Mouse (Mus musculus): ENCODE measurements around the gene Fcmr.
A peak's percentile ranks its signal among the peaks of the same experiment; 100 is the strongest.

Fcmr gene

GRCm38 (mm10) chr1:130857456-130857855 is 8.0 kb upstream of the Fcmr start:
- no peak for DNase-seq (ENCODE audit: low spot score in 2 of 2)

- peak; percentile 3 to 10 for DNase-seq (ENCODE audit: low spot score in 2 of 2)
Observed at GRCm38 (mm10) chr1:130864238-130864637, 1.2 kb upstream of the Fcmr start.

GRCm38 (mm10) chr1:130864741-130865140 is 728 bp upstream of the Fcmr start:
- DNase-seq (ENCODE audit: low spot score in 2 of 2): no peak

DNA sequence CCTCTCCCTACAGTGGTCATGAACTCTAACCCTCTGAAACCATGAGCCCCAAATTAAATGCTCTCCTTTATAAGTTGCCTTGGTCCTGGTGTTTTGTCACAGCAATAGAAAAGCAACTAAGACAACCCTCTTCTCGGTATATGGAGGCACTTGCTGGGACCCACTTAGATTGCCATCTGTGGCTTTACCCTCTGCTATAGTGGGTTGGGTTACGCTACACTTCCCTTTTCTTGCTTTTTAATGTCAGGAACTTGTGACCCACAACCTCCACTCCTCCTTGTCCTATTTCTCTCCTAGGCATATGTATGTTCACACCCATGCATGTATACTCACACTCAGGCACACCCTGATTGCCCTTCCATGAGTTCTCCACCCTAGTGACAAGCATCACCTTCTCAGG is 7.4 kb downstream of the Fcmr start:
- no peak for DNase-seq (ENCODE audit: low spot score in 2 of 2)

- peak; percentile 16 to 36 for DNase-seq (ENCODE audit: low spot score in 2 of 2)
Observed at GRCm38 (mm10) chr1:130875139-130875538, 9.7 kb downstream of the Fcmr start.

- DNase-seq (ENCODE audit: low spot score in 2 of 2): no peak
Observed at GRCm38 (mm10) chr1:130875910-130876309, 10.4 kb downstream of the Fcmr start.

GRCm38 (mm10) chr1:130876931-130877509 is 11.6 kb downstream of the Fcmr start:
- DNase-seq (ENCODE audit: low spot score in 2 of 2): peak in 1 of 2 experiments; percentile 35

DNA sequence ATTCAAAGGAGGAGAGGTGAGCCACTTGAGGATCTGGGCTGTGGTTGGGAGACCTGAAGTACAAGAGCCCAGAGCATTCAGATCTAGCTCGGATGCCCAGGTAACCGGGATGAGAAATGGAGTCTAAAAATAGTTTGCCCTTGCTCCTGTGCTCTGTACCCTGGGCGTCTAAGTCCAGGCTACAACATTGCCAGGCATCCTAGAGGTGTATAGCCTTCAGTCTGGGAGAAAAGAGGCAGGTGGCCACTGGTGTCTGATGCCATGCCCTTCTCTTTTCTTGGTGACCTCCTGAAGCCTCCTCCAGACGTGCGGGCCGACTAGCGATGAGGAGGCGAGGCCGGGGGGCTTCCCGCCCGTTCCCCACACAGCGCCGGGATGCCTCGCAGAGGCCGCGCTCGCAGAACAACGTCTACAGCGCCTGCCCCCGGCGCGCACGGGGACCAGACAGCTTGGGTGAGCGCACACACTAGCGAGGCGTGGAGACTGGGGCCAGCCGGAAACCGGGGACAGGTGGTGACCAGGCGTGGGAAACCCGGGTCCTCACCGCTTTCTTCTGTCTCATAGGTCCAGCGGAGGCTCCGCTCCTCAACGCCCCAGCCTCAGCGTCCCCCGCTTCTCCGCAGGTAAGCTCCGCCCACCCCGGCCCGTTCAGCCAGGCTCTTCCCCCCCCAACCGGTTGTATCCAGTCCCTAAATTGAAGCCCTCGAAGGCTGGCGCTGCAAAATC is 12.6 kb downstream of the Fcmr start:
- no peak for DNase-seq (ENCODE audit: low spot score in 2 of 2)

DNA sequence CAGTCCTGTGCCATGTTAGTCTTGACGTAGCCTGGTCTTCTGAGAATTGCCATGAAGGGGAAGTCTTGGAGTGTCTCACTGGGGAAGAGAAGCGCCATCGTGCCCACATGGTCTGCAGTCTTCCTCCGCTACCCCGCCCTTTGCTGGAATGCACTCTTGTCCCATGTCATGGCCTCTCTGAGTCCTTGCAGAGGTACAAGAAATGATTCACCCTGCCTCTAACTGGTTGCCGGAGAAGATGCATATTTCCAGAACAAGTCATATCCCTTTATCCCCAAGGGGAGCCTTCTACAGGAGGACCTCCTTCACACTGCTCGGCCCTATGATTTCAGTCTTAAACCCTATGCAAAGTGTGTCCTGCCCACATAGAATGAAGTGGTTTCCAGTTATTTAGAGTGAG is 14.5 kb downstream of the Fcmr start:
- DNase-seq (ENCODE audit: low spot score in 2 of 2): no peak

GRCm38 (mm10) chr1:130883146-130883545 is 17.7 kb downstream of the Fcmr start:
- DNase-seq (ENCODE audit: low spot score in 2 of 2): no peak

DNA sequence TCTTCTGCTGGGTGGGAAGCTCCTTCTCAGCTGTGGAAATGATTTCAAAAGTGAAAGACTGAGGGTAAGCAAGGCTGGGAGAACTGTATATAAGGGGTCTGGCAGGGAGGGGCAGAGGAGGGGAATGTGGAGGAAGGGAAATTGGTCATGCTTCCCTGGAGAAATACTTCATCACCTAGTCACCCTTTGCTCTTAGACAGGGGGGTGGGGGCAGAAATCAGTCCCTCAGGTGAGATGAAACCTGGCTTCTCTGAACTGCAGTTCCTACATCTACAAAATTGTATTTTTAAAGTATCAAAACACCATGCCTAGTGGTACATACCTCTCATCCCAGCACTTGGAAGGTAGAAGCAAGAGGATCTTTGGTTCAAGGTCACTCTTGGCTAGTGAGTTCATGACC is 21.9 kb downstream of the Fcmr start, which contains the start of gene Il24:
Il24 (minus strand) TSS at position 101 of the 400 bp plus-strand sequence.
- DNase-seq (ENCODE audit: low spot score in 2 of 2): no peak

- no peak for DNase-seq (ENCODE audit: low spot score in 2 of 2)
Observed at GRCm38 (mm10) chr1:130892446-130892845, 27.0 kb downstream of the Fcmr start.

DNA sequence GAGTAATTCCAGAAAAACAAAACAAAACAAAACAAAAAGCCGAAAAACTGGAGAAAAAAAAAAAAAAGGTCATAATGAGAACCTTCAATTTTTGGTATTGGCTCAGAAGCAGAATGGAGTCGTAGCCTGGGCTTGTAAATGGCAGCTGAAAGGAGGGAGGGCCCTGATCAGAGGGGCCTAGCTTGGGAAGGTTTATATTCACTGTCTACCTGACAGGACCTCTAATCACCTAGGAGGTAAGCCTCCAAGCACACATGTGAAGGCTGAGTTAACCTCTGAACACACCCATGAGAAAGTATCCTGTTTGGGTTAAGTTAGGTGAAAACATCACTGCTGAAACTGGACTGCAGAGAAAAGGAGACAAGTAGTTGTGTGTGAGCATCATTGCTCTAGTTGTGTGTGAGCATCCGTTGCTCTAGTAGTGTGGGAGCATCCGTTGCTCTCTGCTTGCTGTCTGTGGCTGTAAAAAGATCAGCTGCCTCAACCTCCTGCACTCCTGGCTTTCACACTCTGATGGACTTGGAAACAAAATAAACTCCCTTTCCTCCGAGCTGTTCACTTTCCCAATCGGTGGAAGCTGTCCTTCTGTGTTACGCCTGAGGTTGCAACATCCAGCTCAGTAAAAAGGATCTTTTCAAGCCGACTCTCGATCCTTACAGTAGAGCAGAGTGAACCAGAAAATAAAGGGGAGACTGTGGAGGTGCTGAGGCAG is 28.0 kb downstream of the Fcmr start:
- no peak for DNase-seq (ENCODE audit: low spot score in 2 of 2)

DNA sequence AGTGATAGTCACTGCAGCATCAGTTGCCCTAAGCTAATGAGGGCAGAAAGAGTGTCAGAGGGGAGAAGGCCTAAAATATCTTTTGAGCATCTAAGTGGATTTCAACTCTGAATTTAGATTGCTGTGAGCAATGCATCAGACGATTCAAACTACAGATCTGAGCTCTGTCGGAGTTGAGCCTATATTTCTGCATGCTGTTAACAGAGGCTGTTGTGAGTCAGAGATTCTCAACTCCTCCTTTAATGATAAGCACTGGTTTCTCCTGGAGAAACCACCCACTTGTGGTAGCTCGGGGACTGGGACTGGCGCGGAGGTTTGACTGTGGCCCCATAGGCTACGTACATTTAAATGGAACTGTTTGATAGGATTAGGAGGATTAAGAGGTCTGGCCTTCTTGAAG is 29.0 kb downstream of the Fcmr start:
- no peak for DNase-seq (ENCODE audit: low spot score in 2 of 2)

DNA sequence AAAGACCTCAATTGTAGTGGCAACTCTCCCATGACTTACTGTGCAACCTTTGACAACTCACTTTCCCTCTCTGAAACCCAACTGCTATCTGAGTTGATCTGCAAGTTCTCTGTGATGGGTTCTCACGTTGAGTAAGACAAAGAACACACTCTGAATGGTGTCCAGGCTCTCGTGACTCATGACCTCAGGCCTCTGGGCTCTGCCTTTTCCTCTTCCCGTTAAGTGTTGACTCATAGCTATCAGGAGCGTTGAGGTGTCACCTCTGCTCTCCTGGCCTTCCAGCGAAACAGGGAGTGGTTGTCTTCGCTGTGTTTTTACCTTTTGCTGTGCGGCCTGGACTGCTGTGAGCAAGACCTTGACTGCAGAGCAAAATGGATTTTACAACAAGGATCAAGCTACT is 37.0 kb downstream of the Fcmr start:
- no peak for DNase-seq (ENCODE audit: low spot score in 2 of 2)

GRCm38 (mm10) chr1:130911401-130912010 is 46.0 kb downstream of the Fcmr start, which contains the start of gene Il20:
TSS of gene Il20 (minus strand) at chr1:130911451.
- DNase-seq (ENCODE audit: low spot score in 2 of 2): no peak

DNA sequence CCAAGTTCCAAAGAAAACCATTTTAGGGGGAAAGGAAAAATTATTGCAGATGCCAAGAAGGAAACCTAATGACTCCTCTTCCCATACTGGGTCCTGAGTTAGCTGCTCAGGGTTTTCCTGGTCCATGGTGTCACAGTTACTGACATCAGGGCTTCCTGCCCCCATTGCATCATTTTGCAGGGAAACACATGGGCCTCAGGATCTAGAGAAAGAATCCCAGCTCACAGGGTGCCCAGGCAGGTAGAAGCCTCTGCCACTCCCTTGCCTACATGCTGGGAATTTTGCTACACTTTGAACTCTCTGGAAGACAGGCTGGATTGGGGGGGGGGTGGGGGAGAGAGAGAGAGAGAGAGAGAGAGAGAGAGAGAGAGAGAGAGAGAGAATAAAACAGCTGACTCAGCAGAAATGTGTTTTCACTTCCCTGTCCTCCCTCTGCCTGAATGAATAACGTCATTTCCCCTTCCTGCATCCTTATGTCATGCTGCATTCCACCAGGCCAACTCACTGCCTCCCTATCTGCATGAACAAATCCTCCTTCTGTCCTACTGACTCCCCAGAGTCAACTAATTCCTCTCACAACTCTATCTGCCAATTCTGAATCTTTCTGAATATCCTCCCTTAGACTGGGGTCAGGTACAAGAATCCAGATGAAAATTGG is 53.0 kb downstream of the Fcmr start:
- DNase-seq (ENCODE audit: low spot score in 2 of 2): no peak

- no peak for DNase-seq (ENCODE audit: low spot score in 2 of 2)
Observed at GRCm38 (mm10) chr1:130926484-130926883, 61.0 kb downstream of the Fcmr start.

All from heart, adult 9 months (tissue).